Mouse (Mus musculus) CH12.LX (cell line): ENCODE measurements around the gene Gldn. TPM values are rescaled to one million over a fixed set of nuclear protein-coding genes. Genes with fewer than 3 reads are reported as not detected.

Source experiments
- DNase-seq: peaks from one replicate; pipeline ENCODE4 v3.0.0-alpha.2; 2013; ENCODE audit errors: extremely low read depth
- H3K27ac ChIP-seq: 2 replicates; pipeline ENCODE4 v1.5.1; 2012; ENCODE audit warnings: low read depth, mild to moderate bottlenecking, control low read depth, moderate library complexity; ENCODE audit not compliant: insufficient read depth
- H3K27me3 ChIP-seq: replicated peaks from 2 replicates; pipeline ENCODE3; 2012; ENCODE audit warnings: inconsistent platforms
- H3K36me3 ChIP-seq, 2 experiments: replicated peaks in 1 of 2; 2 replicates each; pipeline versions ENCODE3 to v1.6.1; 2012; ENCODE audit warnings: inconsistent platforms in 1 of 2, low read length in 1 of 2, mild to moderate bottlenecking in 1 of 2, mixed read lengths in 1 of 2, moderate library complexity in 1 of 2; ENCODE audit not compliant: control insufficient read depth in 1 of 2, insufficient read depth in 1 of 2
- H3K4me1 ChIP-seq, 2 experiments: 2 replicates each; pipeline ENCODE4 v1.6.1; 2012; ENCODE audit warnings: inconsistent platforms in 1 of 2, moderate library complexity in 1 of 2; ENCODE audit not compliant: insufficient read depth in 2 of 2, control insufficient read depth in 1 of 2
- H3K4me2 ChIP-seq: 2 replicates; pipeline ENCODE4 v1.6.1; 2012; ENCODE audit warnings: low read depth, mild to moderate bottlenecking, control low read depth; ENCODE audit not compliant: poor library complexity, insufficient read depth, severe bottlenecking
- H3K4me3 ChIP-seq, 3 experiments: fragments of 150-350 bp in 1 of 3; sonication (generic) in 1 of 3; replicated peaks in 1 of 3; 2 replicates each; pipeline versions ENCODE3 to v1.5.1; 2011 to 2012; ENCODE audit warnings: low read depth in 2 of 3, low read length in 2 of 3, mild to moderate bottlenecking in 2 of 3, moderate library complexity in 2 of 3, control low read depth in 1 of 3, improper control_type of control experiment in 1 of 3, inconsistent platforms in 1 of 3, mixed read lengths in 1 of 3; ENCODE audit not compliant: poor library complexity in 1 of 3
- H3K79me2 ChIP-seq: replicated peaks from 2 replicates; pipeline ENCODE4 v1.6.1; 2012; ENCODE audit warnings: mild to moderate bottlenecking, moderate library complexity; ENCODE audit not compliant: control insufficient read depth, poor library complexity, insufficient read depth, severe bottlenecking; ENCODE audit errors: extremely low read depth
- H3K9ac ChIP-seq: 2 replicates; pipeline ENCODE4 v1.6.1; 2012; ENCODE audit warnings: low read depth, mild to moderate bottlenecking, control low read depth, moderate library complexity; ENCODE audit not compliant: insufficient read depth
- H3K9me3 ChIP-seq: replicated peaks from 2 replicates; pipeline ENCODE3; 2012; ENCODE audit warnings: low read length, inconsistent platforms, mixed read lengths
- CHD1 ChIP-seq: IDR thresholded peaks from 2 replicates; pipeline ENCODE4 v1.6.1; 2012; ENCODE audit warnings: low read depth, low read length, improper control_type of control experiment, inconsistent platforms
- ELF1 ChIP-seq: IDR thresholded peaks from 2 replicates; pipeline ENCODE4 v1.6.1; 2014; ENCODE audit warnings: low read depth, mild to moderate bottlenecking, inconsistent platforms, low read length, improper control_type of control experiment
- EP300 ChIP-seq: IDR thresholded peaks from 2 replicates; pipeline ENCODE4 v1.6.1; 2011; ENCODE audit warnings: low read length, improper control_type of control experiment
- ETS1 ChIP-seq: conservative IDR thresholded peaks from 2 replicates; pipeline ENCODE4 v1.6.1; 2012; ENCODE audit warnings: low read depth, mild to moderate bottlenecking, inconsistent platforms, low read length, improper control_type of control experiment, moderate library complexity
- KAT2A ChIP-seq: IDR thresholded peaks from 2 replicates; pipeline ENCODE4 v1.6.1; 2012; ENCODE audit warnings: low read length, improper control_type of control experiment, inconsistent platforms; ENCODE audit not compliant: insufficient replicate concordance
- MAFK ChIP-seq: IDR thresholded peaks from 2 replicates; pipeline ENCODE4 v1.6.1; 2011; ENCODE audit warnings: low read length, improper control_type of control experiment; ENCODE audit not compliant: insufficient replicate concordance
- POLR2A ChIP-seq: IDR thresholded peaks from 2 replicates; pipeline ENCODE4 v1.6.1; 2011; ENCODE audit warnings: low read depth, mild to moderate bottlenecking, improper control_type of control experiment, low read length
- RCOR1 ChIP-seq: conservative IDR thresholded peaks from 2 replicates; pipeline ENCODE4 v1.6.1; 2012; ENCODE audit warnings: low read depth, mild to moderate bottlenecking, inconsistent platforms, low read length, improper control_type of control experiment
- SIN3A ChIP-seq: IDR thresholded peaks from 2 replicates; pipeline ENCODE4 v1.6.1; 2012; ENCODE audit warnings: low read length, improper control_type of control experiment, inconsistent platforms
- TBP ChIP-seq: conservative IDR thresholded peaks from 2 replicates; pipeline ENCODE4 v1.6.1; 2011; ENCODE audit warnings: low read depth, low read length, improper control_type of control experiment
- UBTF ChIP-seq: IDR thresholded peaks from 2 replicates; pipeline ENCODE4 v1.6.1; 2012; ENCODE audit warnings: low read depth, mild to moderate bottlenecking, inconsistent platforms, low read length, improper control_type of control experiment, moderate library complexity
- USF1 ChIP-seq: IDR thresholded peaks from 2 replicates; pipeline ENCODE4 v1.6.1; 2014; ENCODE audit warnings: low read depth, mild to moderate bottlenecking, inconsistent platforms, low read length, improper control_type of control experiment
- USF2 ChIP-seq: conservative IDR thresholded peaks from 2 replicates; pipeline ENCODE4 v1.6.1; 2011; ENCODE audit warnings: low read depth, low read length, improper control_type of control experiment
- ZC3H11A ChIP-seq: IDR thresholded peaks from 2 replicates; pipeline ENCODE4 v1.6.1; 2012; ENCODE audit warnings: low read depth, mild to moderate bottlenecking, inconsistent platforms, low read length, improper control_type of control experiment
- ZKSCAN1 ChIP-seq: IDR thresholded peaks from 2 replicates; pipeline ENCODE4 v1.6.1; 2012; ENCODE audit warnings: low read depth, inconsistent platforms, low read length, improper control_type of control experiment, borderline replicate concordance
- ZMIZ1 ChIP-seq: IDR thresholded peaks from 2 replicates; pipeline ENCODE4 v1.6.1; 2012; ENCODE audit warnings: low read depth, mild to moderate bottlenecking, inconsistent platforms, low read length, improper control_type of control experiment
- dilution Hi-C: fragments of 300-500 bp; cut with MboI; formaldehyde crosslinking; loops from 2 replicates; pipeline ENCODE4 v1.14.3; 2020; ENCODE audit warnings: low sequenced_read_pairs; ENCODE audit not compliant: extremely low pct_unique_long_range_greater_than_20kb, extremely low pct_ligation_motif_present
- in situ Hi-C: fragments of 300-500 bp; cut with MboI; formaldehyde crosslinking; loops from 3 replicates; pipeline ENCODE4 v1.14.3; 2019; ENCODE audit warnings: low sequenced_read_pairs, low pct_ligation_motif_present, low pct_unique_long_range_greater_than_20kb, mixed read lengths
- polyA plus RNA-seq: library from polyadenylated mRNA; unstranded; fragments of >175 nt; gene quantifications from 2 replicates; pipeline ENCODE4 v1.2.1, GENCODE M21; 2012; ENCODE audit warnings: low read depth; ENCODE audit not compliant: insufficient read length
- total RNA-seq, 2 experiments: library from RNA; depleted of rRNA; stranded (reverse); fragments of 300-350 nt in 1 of 2; fragments of >200 nt in 1 of 2; gene quantifications; 2 replicates each; pipeline ENCODE4 v1.2.3; 2012 to 2014

The Gldn gene
- total and polyA plus RNA-seq, 3 experiments: not detected

DNA sequence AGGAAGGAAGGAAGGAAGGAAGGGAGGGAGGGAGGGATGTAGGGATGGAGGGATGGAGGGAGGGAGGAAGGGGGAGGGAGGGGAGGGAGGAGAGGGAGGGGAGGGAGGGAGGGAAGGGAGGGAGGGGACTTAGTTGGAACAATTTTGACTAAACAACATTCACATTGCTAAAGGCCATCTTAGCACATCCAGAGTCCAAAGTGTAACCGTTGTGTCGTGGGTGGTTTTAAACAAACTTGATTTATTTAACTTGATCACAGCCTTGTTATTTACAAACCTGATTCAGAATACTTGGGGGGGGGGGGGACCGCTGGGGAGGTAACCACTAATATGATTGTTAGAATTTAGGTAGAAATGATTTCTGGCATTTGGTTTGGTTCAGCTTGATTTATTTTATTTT lies 13.1 kb downstream of the Gldn start:
- TF ChIP-seq SIN3A (no peak), ZC3H11A (no peak), ZMIZ1 (no peak), ELF1 (no peak), ZKSCAN1 (no peak), POLR2A (no peak), KAT2A (no peak), UBTF (no peak), RCOR1 (no peak)
- no peaks in the 10 kb centered on the region for H3K79me2 ChIP-seq
- H3K4me2 ChIP-seq: no peak overlapping the region
- no peak overlapping the region for H3K9ac ChIP-seq
- no peaks in the 10 kb centered on the region for H3K36me3 ChIP-seq
- in situ Hi-C loops (no loop called here), dilution Hi-C loops (no loop called here)
- peaks cover 19% of the 10 kb centered on the region for H3K27me3 ChIP-seq
- no peaks in the 10 kb centered on the region for H3K4me1 ChIP-seq
- H3K27ac ChIP-seq: no peak overlapping the region
- H3K9me3 ChIP-seq: no peaks in the 10 kb centered on the region
- H3K4me3 ChIP-seq: no peak overlapping the region
- no peak for DNase-seq

DNA sequence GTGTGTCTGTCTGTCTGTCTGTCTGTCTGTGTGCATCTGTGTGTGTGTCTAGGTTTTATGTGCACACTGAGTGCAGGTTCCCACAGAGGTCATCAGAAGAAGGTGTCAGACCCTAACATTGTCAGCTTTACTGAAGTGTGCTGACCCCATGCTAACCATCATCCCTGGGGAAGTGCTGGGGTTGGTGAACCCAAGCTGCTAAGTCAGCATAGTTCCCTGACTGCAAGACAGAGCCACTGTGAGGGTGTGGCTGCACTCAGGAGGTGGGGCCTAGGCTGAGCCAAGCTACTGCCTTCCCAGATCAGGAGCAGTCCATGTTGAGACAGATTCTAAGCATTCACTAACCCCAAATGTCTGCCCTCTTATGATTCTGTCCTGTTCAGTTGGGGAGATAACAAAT lies 13.5 kb downstream of the Gldn start:
- H3K4me2 ChIP-seq: no peak overlapping the region
- dilution Hi-C loops: no loop called here
- TF ChIP-seq USF1: no peak
- TF ChIP-seq MAFK: 0 out of 2 replicates have a peak, but pooled peaks have one; percentile 10

GRCm38 (mm10) chr9:54301255-54301654 lies 15.0 kb downstream of the Gldn start:
- H3K9me3 ChIP-seq: no peaks in the 10 kb centered on the region
- in situ Hi-C loops (no loop called here), dilution Hi-C loops (no loop called here)
- no peak for DNase-seq
- no peak overlapping the region for H3K4me3 ChIP-seq
- peaks cover 25% of the 10 kb centered on the region for H3K27me3 ChIP-seq
- no peak overlapping the region for H3K27ac ChIP-seq
- no peaks in the 10 kb centered on the region for H3K4me1 ChIP-seq
- no peaks in the 10 kb centered on the region for H3K36me3 ChIP-seq
- no peaks in the 10 kb centered on the region for H3K79me2 ChIP-seq
- no peak overlapping the region for H3K9ac ChIP-seq
- no peak overlapping the region for H3K4me2 ChIP-seq
- TF ChIP-seq CHD1: no peak
- no peak for TF ChIP-seq UBTF
- no peak for TF ChIP-seq ETS1
- TF ChIP-seq TBP: no peak
- TF ChIP-seq SIN3A: no peak
- TF ChIP-seq USF2: no peak
- no peak for TF ChIP-seq ELF1
- no peak for TF ChIP-seq RCOR1
- TF ChIP-seq KAT2A: no peak
- TF ChIP-seq EP300: no peak

More for the DNA sequence above, 13.5 kb downstream of the Gldn start:
- H3K27me3 ChIP-seq: peaks cover 19% of the 10 kb centered on the region
- no peaks in the 10 kb centered on the region for H3K4me1 ChIP-seq
- H3K36me3 ChIP-seq: no peaks in the 10 kb centered on the region
- H3K79me2 ChIP-seq: no peaks in the 10 kb centered on the region
- no peak overlapping the region for H3K27ac ChIP-seq
- no peak overlapping the region for H3K9ac ChIP-seq
- H3K4me3 ChIP-seq: no peak overlapping the region
- DNase-seq: no peak
- H3K9me3 ChIP-seq: no peaks in the 10 kb centered on the region
- in situ Hi-C loops: no loop called here
